In genomic region chr1:152766804-152767748, GRCm38 (mm10) we compare ENCODE assay signal across 8 mouse cellular contexts. TPM values are rescaled to one million over a fixed set of nuclear protein-coding genes. Genes with fewer than 3 reads are reported as not detected.
DNase-seq lines count a peak whose midpoint lies in the region; ATAC-seq and TF ChIP-seq lines count a peak whose summit lies in the region.

No protein-coding gene starts in this region.

- H3K4me1 ChIP-seq in bone marrow, adult 2 months (ENCODE audit: control insufficient read depth, insufficient read depth, low read length) = no peaks in the 10 kb centered on the region
- peaks cover 19% of the 10 kb centered on the region for H3K4me1 ChIP-seq in heart, embryonic 13.5 days
- peaks cover 19% of the 10 kb centered on the region for H3K4me1 ChIP-seq in limb, embryonic 13.5 days
- peaks cover 6% of the 10 kb centered on the region for H3K4me1 ChIP-seq in neural tube, embryonic 12.5 days

- TF ChIP-seq CTCF in bone marrow, adult 2 months (IDR thresholded peaks at IDR 0.05; ENCODE audit: control insufficient read depth, insufficient read depth, low read length) = no peak

- peaks cover 37% of the 10 kb centered on the region for H3K36me3 ChIP-seq in heart, embryonic 13.5 days
- H3K36me3 ChIP-seq in limb, embryonic 13.5 days = peaks cover 24% of the 10 kb centered on the region
- H3K36me3 ChIP-seq in neural tube, embryonic 12.5 days = peaks cover 15% of the 10 kb centered on the region

- under 1% methylated on average over 60 of the region's 60 CpGs for WGBS in bone marrow, adult 2 months
- WGBS in heart, embryonic 13.5 days = under 1% methylated on average over 60 of the region's 60 CpGs
- WGBS in limb, embryonic 13.5 days = 3% methylated on average over 59 of the region's 60 CpGs
- under 1% methylated on average over 60 of the region's 60 CpGs for WGBS in neural tube, embryonic 12.5 days

- peak; percentile 21 to 58 for DNase-seq in heart, adult 18-20 months
- no peak for DNase-seq in heart, postnatal 4 days
- DNase-seq in CD4-positive helper T cell, adult 2 months (ENCODE audit: low read depth, low spot score) = peak; percentile 57
- DNase-seq in right cerebral cortex, postnatal 36 days (ENCODE audit: low spot score in 2 of 2) = no peak

- TF ChIP-seq POLR2A in bone marrow, adult 2 months (IDR thresholded peaks at IDR 0.05; ENCODE audit: borderline replicate concordance, control insufficient read depth, low read depth, low read length) = no peak

- peak; percentile 44 for ATAC-seq in heart, embryonic 13.5 days (ENCODE audit: extremely low read depth, insufficient number of reproducible peaks, low FRiP score, low TSS enrichment)
- ATAC-seq in limb, embryonic 13.5 days (ENCODE audit: low FRiP score, low read depth) = peak; percentile 46; the same call in 1 of the 2 replicates
- ATAC-seq in neural tube, embryonic 12.5 days (ENCODE audit: low FRiP score, low read depth) = peak; percentile 70

- H3K27ac ChIP-seq in bone marrow, adult 2 months (ENCODE audit: control insufficient read depth, insufficient read depth, low read depth, low read length, poor library complexity) = peak overlapping the region; percentile 97
- peak overlapping the region; percentile 94 for H3K27ac ChIP-seq in heart, embryonic 13.5 days (replicated peaks)
- peak overlapping the region; percentile 72; the same call in 1 of the 2 replicates for H3K27ac ChIP-seq in limb, embryonic 13.5 days
- H3K27ac ChIP-seq in neural tube, embryonic 12.5 days = peak overlapping the region; percentile 79

- H3K4me3 ChIP-seq in bone marrow, adult 2 months (replicated peaks; ENCODE audit: control insufficient read depth, low read depth, low read length) = peak overlapping the region; percentile 99
- peak overlapping the region; percentile 90 for H3K4me3 ChIP-seq in heart, embryonic 13.5 days
- peak overlapping the region; percentile 98 for H3K4me3 ChIP-seq in limb, embryonic 13.5 days
- H3K4me3 ChIP-seq in neural tube, embryonic 12.5 days = peak overlapping the region; percentile 95

- peak overlapping the region; percentile 98 for H3K9ac ChIP-seq in heart, embryonic 13.5 days
- peak overlapping the region; percentile 95 for H3K9ac ChIP-seq in limb, embryonic 13.5 days
- peak overlapping the region; percentile 93 for H3K9ac ChIP-seq in neural tube, embryonic 12.5 days

- H3K27me3 ChIP-seq in heart, embryonic 13.5 days (replicated peaks) = peaks cover 12% of the 10 kb centered on the region
- H3K27me3 ChIP-seq in limb, embryonic 13.5 days = peaks cover 8% of the 10 kb centered on the region
- H3K27me3 ChIP-seq in neural tube, embryonic 12.5 days (replicated peaks) = no peaks in the 10 kb centered on the region

- H3K4me2 ChIP-seq in heart, embryonic 13.5 days = peak overlapping the region; percentile 91
- peak overlapping the region; percentile 97 for H3K4me2 ChIP-seq in limb, embryonic 13.5 days (replicated peaks)
- peak overlapping the region; percentile 93 for H3K4me2 ChIP-seq in neural tube, embryonic 12.5 days (replicated peaks)

- no peaks in the 10 kb centered on the region for H3K9me3 ChIP-seq in heart, embryonic 13.5 days
- no peaks in the 10 kb centered on the region for H3K9me3 ChIP-seq in limb, embryonic 13.5 days
- H3K9me3 ChIP-seq in neural tube, embryonic 12.5 days = no peaks in the 10 kb centered on the region

RNA-seq across cellular contexts. Expression of gene Arpc5, which starts 0.7 kb away (rescaled TPM):
- 10 to 100 TPM; 26.2 to 29.7 TPM for total RNA-seq in heart, adult 18-20 months (2021)
- total RNA-seq in heart, postnatal 4 days (2021) = 100 to 1,000 TPM in 1 of 2 experiments, 10 to 100 TPM in 1; 98.7 to 103 TPM
- 143 and 180 TPM in 2 replicates for polyA plus RNA-seq in bone marrow, adult 2 months (2011; ENCODE audit: insufficient read depth, insufficient read length, low replicate concordance, missing spikeins)
- polyA plus RNA-seq in heart, embryonic 13.5 days (2015; fragmentation: Nextera tagmentation; extraction: Ambion mirVana) = 198 and 202 TPM in 2 replicates
- polyA plus RNA-seq in limb, embryonic 13.5 days (2015; fragmentation: Nextera tagmentation; extraction: Ambion mirVana) = 210 and 213 TPM in 2 replicates
- polyA plus RNA-seq in neural tube, embryonic 12.5 days (2016; fragmentation: Nextera tagmentation; extraction: Ambion mirVana) = 294 and 320 TPM in 2 replicates

RNA-seq across cellular contexts. Expression of gene Rgl1, which starts 0.9 kb away (rescaled TPM):
- 10 to 100 TPM; 23.5 to 25.8 TPM for total RNA-seq in heart, adult 18-20 months (2021)
- 10 to 100 TPM; 70.8 to 73.7 TPM for total RNA-seq in heart, postnatal 4 days (2021)
- 8.6 and 9.2 TPM in 2 replicates for polyA plus RNA-seq in bone marrow, adult 2 months (2011; ENCODE audit: insufficient read depth, insufficient read length, low replicate concordance, missing spikeins)
- polyA plus RNA-seq in heart, embryonic 13.5 days (2015; fragmentation: Nextera tagmentation; extraction: Ambion mirVana) = 54.1 and 59.2 TPM in 2 replicates
- polyA plus RNA-seq in limb, embryonic 13.5 days (2015; fragmentation: Nextera tagmentation; extraction: Ambion mirVana) = 36.4 and 41.7 TPM in 2 replicates
- 22.7 and 24.8 TPM in 2 replicates for polyA plus RNA-seq in neural tube, embryonic 12.5 days (2016; fragmentation: Nextera tagmentation; extraction: Ambion mirVana)

RNA-seq across cellular contexts. Expression of gene Apobec4, which starts 16.7 kb away (rescaled TPM):
- total RNA-seq in heart, adult 18-20 months (2021) = not detected
- total RNA-seq in heart, postnatal 4 days (2021) = not detected
- not detected in 2 replicates for polyA plus RNA-seq in bone marrow, adult 2 months (2011; ENCODE audit: insufficient read depth, insufficient read length, low replicate concordance, missing spikeins)
- not detected in 2 replicates for polyA plus RNA-seq in heart, embryonic 13.5 days (2015; fragmentation: Nextera tagmentation; extraction: Ambion mirVana)
- not detected in 2 replicates for polyA plus RNA-seq in limb, embryonic 13.5 days (2015; fragmentation: Nextera tagmentation; extraction: Ambion mirVana)
- polyA plus RNA-seq in neural tube, embryonic 12.5 days (2016; fragmentation: Nextera tagmentation; extraction: Ambion mirVana) = not detected in 2 replicates

RNA-seq across cellular contexts. Expression of gene Ncf2, which starts 32.9 kb away (rescaled TPM):
- total RNA-seq in heart, adult 18-20 months (2021) = 1 to 10 TPM; 3.4 to 5.6 TPM
- 1 to 10 TPM; 2.1 to 3.0 TPM for total RNA-seq in heart, postnatal 4 days (2021)
- 43.0 and 112 TPM in 2 replicates for polyA plus RNA-seq in bone marrow, adult 2 months (2011; ENCODE audit: insufficient read depth, insufficient read length, low replicate concordance, missing spikeins)
- 3.3 and 4.6 TPM in 2 replicates for polyA plus RNA-seq in heart, embryonic 13.5 days (2015; fragmentation: Nextera tagmentation; extraction: Ambion mirVana)
- 3.5 and 3.8 TPM in 2 replicates for polyA plus RNA-seq in limb, embryonic 13.5 days (2015; fragmentation: Nextera tagmentation; extraction: Ambion mirVana)
- polyA plus RNA-seq in neural tube, embryonic 12.5 days (2016; fragmentation: Nextera tagmentation; extraction: Ambion mirVana) = 3.0 and 4.0 TPM in 2 replicates

Comparison
In these comparisons a context has a peak if more than half of its experiments do, and no peak if none do; other contexts are left out.
1. DNase-seq: peak in heart, adult 18-20 months (2 of 2) and CD4-positive helper T cell, adult 2 months (single experiment); none in heart, postnatal 4 days (single experiment) and right cerebral cortex, postnatal 36 days (0 of 2).
2. Peak in every context shown above with its lines, with median percentiles within 50 percentile points of each other: H3K27ac ChIP-seq, H3K4me3 ChIP-seq, ATAC-seq, H3K4me2 ChIP-seq and H3K9ac ChIP-seq.